Mouse (Mus musculus): ENCODE measurements around the gene Oaz1. TPM values are rescaled to one million over a fixed set of nuclear protein-coding genes. Genes with fewer than 3 reads are reported as not detected.
A peak's percentile ranks its signal among the peaks of the same experiment; 100 is the strongest.
"Not testable (repeated sequence)": the region's sequence is repeated elsewhere in the genome, so short reads cannot be mapped to it uniquely, and the experiment has no call there.

Oaz1 gene
- polyA plus RNA-seq, 2 experiments from 2014 or later: 1,826 to 2,667 TPM

- ATAC-seq: no peak
These were observed 2.4 kb upstream of the Oaz1 start for GRCm38 (mm10) chr10:80823847-80824643.

- ATAC-seq: no peak
These were observed 1.6 kb upstream of the Oaz1 start for GRCm38 (mm10) chr10:80824827-80825226.

- ATAC-seq: no peak
These were observed 810 bp downstream of the Oaz1 start for GRCm38 (mm10) chr10:80827063-80827869.

GRCm38 (mm10) chr10:80827870-80828420 lies 1.5 kb downstream of the Oaz1 start:
- no peak for ATAC-seq

- not testable (repeated sequence) for ATAC-seq
These were observed 2.1 kb downstream of the Oaz1 start for GRCm38 (mm10) chr10:80828587-80828986.

GRCm38 (mm10) chr10:80829359-80830278 lies 3.2 kb downstream of the Oaz1 start:
- ATAC-seq: no peak

GRCm38 (mm10) chr10:80831136-80831535 lies 4.7 kb downstream of the Oaz1 start:
- ATAC-seq: no peak

- ATAC-seq: no peak
These were observed 6.4 kb downstream of the Oaz1 start for GRCm38 (mm10) chr10:80832818-80833217.

- no peak for ATAC-seq
These were observed 9.2 kb downstream of the Oaz1 start for GRCm38 (mm10) chr10:80835617-80836016.

GRCm38 (mm10) chr10:80836949-80837379 lies 10.5 kb downstream of the Oaz1 start:
- ATAC-seq: no peak

- no peak for ATAC-seq
These were observed 11.4 kb downstream of the Oaz1 start for GRCm38 (mm10) chr10:80837827-80838226.

- ATAC-seq: no peak
These were observed 12.0 kb downstream of the Oaz1 start for GRCm38 (mm10) chr10:80838346-80838912.

- ATAC-seq: no peak
These were observed 13.4 kb downstream of the Oaz1 start for GRCm38 (mm10) chr10:80839848-80840247.

- ATAC-seq: no peak
These were observed 15.2 kb downstream of the Oaz1 start for GRCm38 (mm10) chr10:80841685-80842084.

- no peak for ATAC-seq
These were observed 15.9 kb downstream of the Oaz1 start for GRCm38 (mm10) chr10:80842334-80842733.

GRCm38 (mm10) chr10:80843087-80843930 lies 16.9 kb downstream of the Oaz1 start:
- no peak for ATAC-seq

- no peak for ATAC-seq
These were observed 17.6 kb downstream of the Oaz1 start, which contains the start of gene Lingo3 for GRCm38 (mm10) chr10:80843931-80844547. Gene Lingo3, minus strand, starts transcription at chr10:80844039.

GRCm38 (mm10) chr10:80845055-80845693 lies 18.7 kb downstream of the Oaz1 start:
- ATAC-seq: no peak

- ATAC-seq: no peak
These were observed 19.3 kb downstream of the Oaz1 start for GRCm38 (mm10) chr10:80845732-80846131.

GRCm38 (mm10) chr10:80848571-80848970 lies 22.1 kb downstream of the Oaz1 start:
- ATAC-seq: peak; percentile 79
